Mouse (Mus musculus) lung, adult 18-20 months (tissue): ENCODE results near the gene Ttyh2.
A peak's percentile ranks its signal among the peaks of the same experiment; 100 is the strongest.
"Not testable (repeated sequence)": the region's sequence is repeated elsewhere in the genome, so short reads cannot be mapped to it uniquely, and the experiment has no call there.

Experiments
- DNase-seq, 2 experiments: peaks; one replicate each; pipeline ENCODE4 v3.0.0; 2022; ENCODE audit warnings: mixed read lengths in 2 of 2

The Ttyh2 gene

GRCm38 (mm10) chr11:114662746-114663362 lies 12.4 kb upstream of the Ttyh2 start:
- peak; percentile 39 to 45 for DNase-seq

- DNase-seq: no peak
These were observed 11.1 kb upstream of the Ttyh2 start for GRCm38 (mm10) chr11:114664164-114664563.

- DNase-seq: no peak
These were observed 9.8 kb upstream of the Ttyh2 start for GRCm38 (mm10) chr11:114665463-114665862.

- no peak for DNase-seq
These were observed 8.4 kb upstream of the Ttyh2 start for GRCm38 (mm10) chr11:114666786-114667185.

GRCm38 (mm10) chr11:114667236-114667931 lies 7.8 kb upstream of the Ttyh2 start:
- no peak for DNase-seq

- DNase-seq: peak; percentile 27 to 33
These were observed 7.3 kb upstream of the Ttyh2 start for GRCm38 (mm10) chr11:114667932-114668285.

GRCm38 (mm10) chr11:114668301-114668710 lies 6.9 kb upstream of the Ttyh2 start, which contains the start of gene Rpl38:
TSS of gene Rpl38 (plus strand) at chr11:114668524.
- peak; percentile 93 to 95 for DNase-seq

GRCm38 (mm10) chr11:114668741-114669623 lies 6.2 kb upstream of the Ttyh2 start:
- peak; percentile 69 to 78 for DNase-seq

- DNase-seq: no peak
These were observed 5.5 kb upstream of the Ttyh2 start for GRCm38 (mm10) chr11:114669651-114670168.

- DNase-seq: no peak
These were observed 4.1 kb upstream of the Ttyh2 start for GRCm38 (mm10) chr11:114671147-114671546.

- DNase-seq: no peak
These were observed 2.2 kb upstream of the Ttyh2 start for GRCm38 (mm10) chr11:114672794-114673718.

- DNase-seq: no peak
These were observed 1.5 kb upstream of the Ttyh2 start for GRCm38 (mm10) chr11:114673719-114674050.

- no peak for DNase-seq
These were observed 1.1 kb upstream of the Ttyh2 start for GRCm38 (mm10) chr11:114674180-114674579.

GRCm38 (mm10) chr11:114674796-114675195 lies 435 bp upstream of the Ttyh2 start:
- not testable (repeated sequence) for DNase-seq

- DNase-seq: peak; percentile 49 to 56
These were observed 683 bp downstream of the Ttyh2 start for GRCm38 (mm10) chr11:114675826-114676401.

GRCm38 (mm10) chr11:114676431-114676830 lies 1.2 kb downstream of the Ttyh2 start:
- DNase-seq: peak; percentile 36 to 42

GRCm38 (mm10) chr11:114676896-114677530 lies 1.8 kb downstream of the Ttyh2 start:
- DNase-seq: no peak

GRCm38 (mm10) chr11:114679582-114679981 lies 4.4 kb downstream of the Ttyh2 start:
- DNase-seq: peak; percentile 24 to 39

GRCm38 (mm10) chr11:114680291-114680690 lies 5.1 kb downstream of the Ttyh2 start:
- DNase-seq: peak in 1 of 2 experiments; percentile 5

- no peak for DNase-seq
These were observed 5.8 kb downstream of the Ttyh2 start for GRCm38 (mm10) chr11:114681054-114681453.

GRCm38 (mm10) chr11:114682321-114682900 lies 7.2 kb downstream of the Ttyh2 start:
- DNase-seq: no peak
